Mouse (Mus musculus) telencephalon, adult 2 months (tissue): Measurements from ENCODE around the gene Erp27.
A peak's percentile ranks its signal among the peaks of the same experiment; 100 is the strongest.

ENCODE experiments used
- DNase-seq: peaks from one replicate; pipeline ENCODE4 v3.0.0-alpha.2; 2011; ENCODE audit warnings: low read depth, low spot score

The Erp27 gene

GRCm38 (mm10) chr6:136939326-136940187, 17.6 kb upstream of the Erp27 start:
- DNase-seq, result no peak

GRCm38 (mm10) chr6:136938331-136939126, 16.5 kb upstream of the Erp27 start:
- DNase-seq, result no peak

- no peak for DNase-seq
Measured at GRCm38 (mm10) chr6:136937117-136937516, 15.1 kb upstream of the Erp27 start.

- DNase-seq, result no peak
Measured at GRCm38 (mm10) chr6:136936361-136936760, 14.4 kb upstream of the Erp27 start.

- DNase-seq, result no peak
Measured at GRCm38 (mm10) chr6:136935233-136935632, 13.3 kb upstream of the Erp27 start.

- no peak for DNase-seq
Measured at GRCm38 (mm10) chr6:136934068-136934467, 12.1 kb upstream of the Erp27 start.

- no peak for DNase-seq
Measured at GRCm38 (mm10) chr6:136931246-136931645, 9.3 kb upstream of the Erp27 start.

- no peak for DNase-seq
Measured at GRCm38 (mm10) chr6:136930677-136931076, 8.7 kb upstream of the Erp27 start.

- DNase-seq, result no peak
Measured at GRCm38 (mm10) chr6:136927626-136928025, 5.6 kb upstream of the Erp27 start.

- DNase-seq, result no peak
Measured at GRCm38 (mm10) chr6:136925049-136925448, 3.1 kb upstream of the Erp27 start.

GRCm38 (mm10) chr6:136923532-136923931, 1.6 kb upstream of the Erp27 start, which contains the start of gene Pde6h:
Gene Pde6h (plus strand): TSS chr6:136923832.
- DNase-seq, result no peak

GRCm38 (mm10) chr6:136922871-136923270, 891 bp upstream of the Erp27 start:
- DNase-seq, result no peak

- no peak for DNase-seq
Measured at GRCm38 (mm10) chr6:136921601-136922000, 379 bp downstream of the Erp27 start.

- DNase-seq, result peak; percentile 43
Measured at GRCm38 (mm10) chr6:136920320-136921257, 1.4 kb downstream of the Erp27 start.

- DNase-seq, result no peak
Measured at GRCm38 (mm10) chr6:136917885-136918284, 4.1 kb downstream of the Erp27 start.

- DNase-seq, result no peak
Measured at GRCm38 (mm10) chr6:136915721-136916395, 6.1 kb downstream of the Erp27 start.

- DNase-seq, result no peak
Measured at GRCm38 (mm10) chr6:136914234-136914633, 7.7 kb downstream of the Erp27 start.

- no peak for DNase-seq
Measured at GRCm38 (mm10) chr6:136913384-136914126, 8.4 kb downstream of the Erp27 start.

GRCm38 (mm10) chr6:136912751-136913265, 9.2 kb downstream of the Erp27 start:
- no peak for DNase-seq
